Mouse (Mus musculus) MEL (cell line): ENCODE measurements around the gene Spink2.

ENCODE experiments used
- BHLHE40 ChIP-seq: IDR thresholded peaks from 2 replicates; pipeline ENCODE4 v1.6.1; 2012; ENCODE audit warnings: low read depth, mild to moderate bottlenecking, inconsistent platforms, low read length, improper control_type of control experiment, borderline replicate concordance
- CHD2 ChIP-seq: IDR thresholded peaks from 2 replicates; pipeline ENCODE4 v1.6.1; 2011; ENCODE audit warnings: low read length, improper control_type of control experiment
- GATA1 ChIP-seq: IDR thresholded peaks from 2 replicates; pipeline ENCODE4 v1.6.1; 2011; ENCODE audit warnings: low read depth, low read length, improper control_type of control experiment
- MAX ChIP-seq: IDR thresholded peaks from 2 replicates; pipeline ENCODE4 v1.6.1; 2011; ENCODE audit warnings: low read length, improper control_type of control experiment
- USF2 ChIP-seq, 2 experiments: IDR thresholded peaks; 2 replicates each; pipeline ENCODE4 v1.6.1; 2011 to 2012; ENCODE audit warnings: improper control_type of control experiment in 2 of 2, low read length in 2 of 2, borderline replicate concordance in 1 of 2, inconsistent platforms in 1 of 2, low read depth in 1 of 2, mild to moderate bottlenecking in 1 of 2; ENCODE audit not compliant: insufficient read depth in 1 of 2

DNA sequence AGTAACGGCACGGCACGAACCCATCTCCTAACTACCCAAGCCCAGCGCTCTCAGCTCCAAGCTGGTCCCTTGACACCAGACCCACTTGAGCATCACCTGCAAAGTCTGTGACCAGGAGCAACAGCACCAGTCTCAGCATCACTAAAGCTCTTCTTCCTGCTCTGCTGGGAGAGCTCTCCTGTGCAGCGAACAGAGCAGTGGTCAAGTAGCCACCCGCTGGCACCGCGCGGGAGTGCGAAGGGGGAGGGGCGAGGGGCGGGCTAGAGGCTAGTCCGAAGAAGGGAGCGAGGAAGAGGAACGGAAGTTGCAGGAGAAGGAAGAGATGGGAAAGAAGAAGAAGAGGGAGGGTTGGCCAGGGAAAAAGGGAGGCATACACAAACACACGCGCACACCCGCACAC is at the start of gene Spink2:
- TF ChIP-seq USF2 (IDR thresholded peaks at IDR 0.05; ENCODE audit: borderline replicate concordance in 1 of 2, insufficient read depth in 1 of 2, low read depth in 1 of 2, low read length in 2 of 2) (no peak), GATA1 (no peak), CHD2 (no peak), MAX (no peak), BHLHE40 (no peak)
